Mouse (Mus musculus): ENCODE measurements around the gene Dedd2.

GRCm38 (mm10) chr7:25150151-25150663 lies 70.2 kb downstream of the Dedd2 start:
- TF ChIP-seq CTCF (IDR thresholded peaks at IDR 0.05; ENCODE audit: borderline replicate concordance, insufficient read depth, low read depth, low read length) (no peak), POLR2A (IDR thresholded peaks at IDR 0.05; ENCODE audit: borderline replicate concordance, insufficient read depth, low read length) (no peak)

Measured in cerebellum, adult 2 months (tissue).